Mouse (Mus musculus) neural tube, embryonic 14.5 days (tissue): ENCODE data around the gene Hgd. TPM values are rescaled to one million over a fixed set of nuclear protein-coding genes. Genes with fewer than 3 reads are reported as not detected.

Source experiments
- ATAC-seq: fragments of 200-750 bp; cut with Nextera tagmentation; 2 replicates; pipeline ENCODE4 v1.8.0; 2017; ENCODE audit warnings: low read depth, mild to moderate bottlenecking, moderate TSS enrichment, moderate library complexity
- H3K27ac ChIP-seq: fragments of 300-500 bp; sonication (generic); 2 replicates; pipeline ENCODE4 v1.5.1; 2014; ENCODE audit warnings: low read depth, mild to moderate bottlenecking, control low read depth, low read length, moderate library complexity, mixed read lengths
- H3K27me3 ChIP-seq: fragments of 300-500 bp; sonication (generic); 2 replicates; pipeline ENCODE4 v1.6.1; 2014; ENCODE audit warnings: low read length; ENCODE audit not compliant: control insufficient read depth, insufficient read depth
- H3K36me3 ChIP-seq: fragments of 300-500 bp; sonication (generic); 2 replicates; pipeline ENCODE4 v1.6.1; 2014; ENCODE audit warnings: low read length, mixed read lengths; ENCODE audit not compliant: control insufficient read depth, insufficient read depth
- H3K4me1 ChIP-seq: fragments of 300-500 bp; sonication (generic); 2 replicates; pipeline ENCODE4 v1.6.1; 2014; ENCODE audit warnings: low read length; ENCODE audit not compliant: control insufficient read depth, insufficient read depth
- H3K4me2 ChIP-seq: fragments of 300-500 bp; sonication (generic); 2 replicates; pipeline ENCODE4 v1.6.1; 2014; ENCODE audit warnings: mild to moderate bottlenecking, low read depth, low read length, control low read depth
- H3K4me3 ChIP-seq: fragments of 300-500 bp; sonication (generic); 2 replicates; pipeline ENCODE4 v1.5.1; 2014; ENCODE audit warnings: low read depth, low read length, control low read depth, mixed read lengths
- H3K9ac ChIP-seq: fragments of 300-500 bp; sonication (generic); replicated peaks from 2 replicates; pipeline ENCODE4 v1.6.1; 2014; ENCODE audit warnings: low read depth, mild to moderate bottlenecking, control low read depth, low read length, mixed read lengths
- H3K9me3 ChIP-seq: fragments of 300-500 bp; sonication (generic); 2 replicates; pipeline ENCODE4 v1.6.1; 2016; ENCODE audit warnings: low read length; ENCODE audit not compliant: control insufficient read depth
- WGBS: fragments of 180-500 bp; shearing (Covaris S2); extraction: QIAGEN DNeasy Blood & Tissue Kit; methylation state at CpG from one replicate; pipeline ENCODE4 v1.1.7; 2014; 5-methylcytosine and 5-hydroxymethylcytosine counted together
- polyA plus RNA-seq: library from polyadenylated mRNA; unstranded; fragments of >200 nt; fragmentation: Nextera tagmentation; extraction: Ambion mirVana; gene quantifications from 2 replicates; pipeline ENCODE4 v1.2.1, GENCODE M21; 2014

Gene Hgd
- polyA plus RNA-seq, 1 experiment from 2014 or later: not detected

GRCm38 (mm10) chr16:37680216-37680615 is 100.3 kb downstream of the Hgd start:
- 75% methylated on average over 2 of the region's 2 CpGs for WGBS
- H3K4me3 ChIP-seq: no peak overlapping the region
- no peak for ATAC-seq
- H3K9me3 ChIP-seq: no peaks in the 10 kb centered on the region
- no peaks in the 10 kb centered on the region for H3K36me3 ChIP-seq
- H3K27ac ChIP-seq: no peak overlapping the region
- H3K4me1 ChIP-seq: peaks cover 21% of the 10 kb centered on the region; the same call in 1 of the 2 replicates
- H3K4me2 ChIP-seq: no peak overlapping the region
- H3K27me3 ChIP-seq: no peaks in the 10 kb centered on the region
- no peak overlapping the region for H3K9ac ChIP-seq

GRCm38 (mm10) chr16:37680831-37681230 is 100.9 kb downstream of the Hgd start:
- no peaks in the 10 kb centered on the region for H3K36me3 ChIP-seq
- 78% methylated on average over 8 of the region's 8 CpGs for WGBS
- H3K27me3 ChIP-seq: no peaks in the 10 kb centered on the region
- H3K4me1 ChIP-seq: peaks cover 21% of the 10 kb centered on the region; the same call in 1 of the 2 replicates
- no peak overlapping the region for H3K4me3 ChIP-seq
- ATAC-seq: no peak
- no peaks in the 10 kb centered on the region for H3K9me3 ChIP-seq
- H3K4me2 ChIP-seq: no peak overlapping the region
- no peak overlapping the region for H3K9ac ChIP-seq
- no peak overlapping the region for H3K27ac ChIP-seq

Other genes starting within 250 kb of the Hgd start
- gene Stxbp5l, start 195.2 kb upstream of the Hgd start, polyA plus RNA-seq: 18.0 and 29.6 TPM in 2 replicates
- gene Gtf2e1, start 40.4 kb upstream of the Hgd start, polyA plus RNA-seq: 23.5 and 30.1 TPM in 2 replicates
- 16.3 and 21.5 TPM in 2 replicates for gene Rabl3, start 40.3 kb upstream of the Hgd start, polyA plus RNA-seq
- gene Ndufb4, start 74.3 kb downstream of the Hgd start, polyA plus RNA-seq: 69.3 and 73.0 TPM in 2 replicates
- gene Fstl1, start 196.7 kb downstream of the Hgd start, polyA plus RNA-seq: 62.8 and 170 TPM in 2 replicates